ENCODE assay signal across 24 mouse cellular contexts in the genomic region with DNA sequence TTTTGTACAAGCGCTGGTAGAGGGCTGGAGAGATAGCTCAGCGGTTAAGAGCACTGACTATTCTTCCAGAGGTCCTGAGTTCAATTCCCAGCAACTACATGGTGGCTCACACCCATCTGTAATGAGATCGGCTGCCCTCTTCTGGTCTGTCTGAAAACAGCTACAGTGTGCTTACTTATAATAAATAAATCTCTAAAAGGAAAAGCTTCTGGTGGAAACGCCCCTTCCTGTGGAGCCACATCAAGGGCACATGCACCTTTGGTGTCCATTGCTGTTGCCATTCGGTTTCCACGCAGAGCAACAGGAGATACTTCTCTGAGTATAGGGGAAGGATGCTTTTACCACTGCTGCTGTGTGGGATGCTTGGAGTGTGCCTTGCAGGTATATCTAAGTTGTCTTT. TPM values are rescaled to one million over a fixed set of nuclear protein-coding genes. Genes with fewer than 3 reads are reported as not detected.
A peak's percentile ranks its signal among the peaks of the same experiment; 100 is the strongest.
DNase-seq lines count a peak whose midpoint lies in the region; ATAC-seq and TF ChIP-seq lines count a peak whose summit lies in the region.
"Had no signal": no experiment of that assay in that cellular context is flagged by ENCODE, and none has a peak within 500 bp of the region (broad histone marks: within the 10 kb centered on the region; RNA-seq: fewer than 3 reads in every experiment).

No protein-coding gene starts in this region.

- peak; percentile 80 for ATAC-seq in activated CD4-positive, CD25-positive, alpha-beta regulatory T cell, adult 4 months
- ATAC-seq: forebrain, embryonic 14.5 days; midbrain, embryonic 16.5 days had no signal

- peak in 1 of 2 experiments; percentile 8 for DNase-seq in layer of hippocampus, adult 2 months (ENCODE audit: low spot score in 2 of 2)
- no peak for DNase-seq in layer of hippocampus, adult 9-10 months (ENCODE audit: low spot score)
- peak; percentile 66 for DNase-seq in 416B (ENCODE audit: low read depth)
- peak; percentile 54 for DNase-seq in CD4-positive, CD25-positive, alpha-beta regulatory T cell, adult 2 months (ENCODE audit: low read depth, low spot score)
- no peak for DNase-seq in embryo, embryonic 11 days
- DNase-seq in liver = no peak
- DNase-seq: adrenal gland, adult 2 months; cerebellum, adult 9-11 months; heart, adult 18-20 months; liver, embryonic 13.5 days; lung, postnatal 14 days had no signal

- no peak overlapping the region for H3K27ac ChIP-seq in layer of hippocampus, adult 2 months
- H3K27ac ChIP-seq: heart, embryonic 15.5 days; limb, embryonic 10.5 days; liver, embryonic 13.5 days; neural tube, embryonic 12.5 days; stomach, postnatal 0 days had no signal

- peak; percentile 42 for TF ChIP-seq CTCF in layer of hippocampus, adult 2 months (conservative IDR thresholded peaks at IDR 0.05)

- H3K4me3 ChIP-seq in layer of hippocampus, adult 2 months = no peak overlapping the region
- H3K4me3 ChIP-seq: heart, embryonic 15.5 days; limb, embryonic 10.5 days; liver, embryonic 13.5 days; neural tube, embryonic 12.5 days had no signal

RNA-seq across cellular contexts. Expression of gene Cops9, which starts 8.8 kb away (rescaled TPM):
- total RNA-seq in layer of hippocampus, adult 2 months (2021) = 100 to 1,000 TPM; 321 to 335 TPM
- 100 to 1,000 TPM; 241 to 311 TPM for polyA plus RNA-seq in activated CD4-positive, CD25-positive, alpha-beta regulatory T cell, adult 4 months (2017; shearing (Covaris generic))

RNA-seq across cellular contexts. Expression of gene Olfr12, which starts 15.4 kb away (rescaled TPM):
- total RNA-seq in layer of hippocampus, adult 2 months (2021) = under 1 TPM in 1 of 2 experiments, not detected in 1; 0.08 TPM
- polyA plus RNA-seq in activated CD4-positive, CD25-positive, alpha-beta regulatory T cell, adult 4 months (2017; shearing (Covaris generic)) = not detected
- total RNA-seq: adrenal gland, adult 2 months; heart, adult 18-20 months; layer of hippocampus, adult 18-20 months; left cerebral cortex, adult 18-20 months; megakaryocyte-erythroid progenitor cell, adult 5-6 weeks had no signal
- polyA plus RNA-seq: adrenal gland, adult 2 months; forebrain, embryonic 14.5 days; heart, embryonic 15.5 days; intestine, embryonic 14.5 days; kidney, embryonic 16.5 days; limb, embryonic 10.5 days; liver, embryonic 13.5 days; midbrain, embryonic 16.5 days; neural tube, embryonic 12.5 days; stomach, postnatal 0 days had no signal

RNA-seq across cellular contexts. Expression of gene Otos, which starts 15.7 kb away (rescaled TPM):
- 1 to 10 TPM in 1 of 2 experiments, under 1 TPM in 1; 0.61 to 1.2 TPM for total RNA-seq in layer of hippocampus, adult 2 months (2021)
- 1 to 10 TPM; 2.3 to 3.9 TPM for polyA plus RNA-seq in activated CD4-positive, CD25-positive, alpha-beta regulatory T cell, adult 4 months (2017; shearing (Covaris generic))
- total RNA-seq: adrenal gland, adult 2 months; heart, adult 18-20 months; left cerebral cortex, adult 18-20 months had no signal
- polyA plus RNA-seq: forebrain, embryonic 14.5 days; heart, embryonic 15.5 days; limb, embryonic 10.5 days; liver, embryonic 13.5 days; neural tube, embryonic 12.5 days had no signal

RNA-seq across cellular contexts. Expression of gene Olfr1410, which starts 27.4 kb away (rescaled TPM):
- not detected for total RNA-seq in layer of hippocampus, adult 2 months (2021)
- not detected for polyA plus RNA-seq in activated CD4-positive, CD25-positive, alpha-beta regulatory T cell, adult 4 months (2017; shearing (Covaris generic))
- total RNA-seq: adrenal gland, adult 2 months; heart, adult 18-20 months; layer of hippocampus, adult 18-20 months; left cerebral cortex, adult 18-20 months; megakaryocyte-erythroid progenitor cell, adult 5-6 weeks had no signal
- polyA plus RNA-seq: adrenal gland, adult 2 months; forebrain, embryonic 14.5 days; heart, embryonic 15.5 days; hindbrain, embryonic 11.5 days; intestine, embryonic 14.5 days; kidney, embryonic 16.5 days; limb, embryonic 10.5 days; liver, embryonic 13.5 days; midbrain, embryonic 16.5 days; neural tube, embryonic 12.5 days; stomach, postnatal 0 days had no signal

RNA-seq across cellular contexts. Expression of gene Olfr1411, which starts 38.7 kb away (rescaled TPM):
- total RNA-seq in layer of hippocampus, adult 2 months (2021) = not detected
- polyA plus RNA-seq in activated CD4-positive, CD25-positive, alpha-beta regulatory T cell, adult 4 months (2017; shearing (Covaris generic)) = not detected
- total RNA-seq: adrenal gland, adult 2 months; heart, adult 18-20 months; layer of hippocampus, adult 18-20 months; left cerebral cortex, adult 18-20 months; megakaryocyte-erythroid progenitor cell, adult 5-6 weeks had no signal
- polyA plus RNA-seq: adrenal gland, adult 2 months; forebrain, embryonic 14.5 days; heart, embryonic 15.5 days; hindbrain, embryonic 11.5 days; intestine, embryonic 14.5 days; kidney, embryonic 16.5 days; limb, embryonic 10.5 days; liver, embryonic 13.5 days; midbrain, embryonic 16.5 days; neural tube, embryonic 12.5 days; stomach, postnatal 0 days had no signal

Comparison
In these comparisons a context has a peak if more than half of its experiments do, and no peak if none do; other contexts are left out.
1. DNase-seq: peak in 416B (single experiment) and CD4-positive, CD25-positive, alpha-beta regulatory T cell, adult 2 months (single experiment); none in layer of hippocampus, adult 9-10 months (single experiment), embryo, embryonic 11 days (single experiment) and liver (single experiment).